Mouse (Mus musculus) heart, embryonic 16.5 days (tissue): ENCODE results near the gene Tsnax. TPM values are rescaled to one million over a fixed set of nuclear protein-coding genes. Genes with fewer than 3 reads are reported as not detected.

Experiments
- ATAC-seq: fragments of 200-750 bp; cut with Nextera tagmentation; replicated peaks from 2 replicates; pipeline ENCODE4 v1.8.0; 2017; ENCODE audit warnings: moderate number of reproducible peaks; ENCODE audit not compliant: insufficient read depth, low FRiP score; ENCODE audit errors: extremely low read depth
- H3K27ac ChIP-seq: fragments of 300-500 bp; sonication (generic); 2 replicates; pipeline ENCODE4 v1.5.1; 2014; ENCODE audit warnings: mild to moderate bottlenecking, low read length, control low read depth, moderate library complexity
- H3K27me3 ChIP-seq: fragments of 300-500 bp; sonication (generic); 2 replicates; pipeline ENCODE4 v1.6.1; 2014; ENCODE audit warnings: low read length, mixed read lengths; ENCODE audit not compliant: control insufficient read depth, insufficient read depth
- H3K36me3 ChIP-seq: fragments of 300-500 bp; sonication (generic); 2 replicates; pipeline ENCODE4 v1.6.1; 2014; ENCODE audit not compliant: control insufficient read depth, insufficient read depth
- H3K4me1 ChIP-seq: fragments of 300-500 bp; sonication (generic); 2 replicates; pipeline ENCODE4 v1.6.1; 2014; ENCODE audit warnings: low read length, mixed read lengths; ENCODE audit not compliant: control insufficient read depth, insufficient read depth
- H3K4me2 ChIP-seq: fragments of 300-500 bp; sonication (generic); 2 replicates; pipeline ENCODE4 v1.6.1; 2014; ENCODE audit warnings: low read depth, mild to moderate bottlenecking, control low read depth, low read length
- H3K4me3 ChIP-seq: fragments of 300-500 bp; sonication (generic); 2 replicates; pipeline ENCODE4 v1.5.1; 2014; ENCODE audit warnings: mild to moderate bottlenecking, control low read depth, low read length
- H3K9ac ChIP-seq: fragments of 300-500 bp; sonication (generic); 2 replicates; pipeline ENCODE4 v1.6.1; 2014; ENCODE audit warnings: low read length, control low read depth
- H3K9me3 ChIP-seq: fragments of 300-500 bp; sonication (generic); replicated peaks from 2 replicates; pipeline ENCODE4 v1.6.1; 2016; ENCODE audit warnings: low read length; ENCODE audit not compliant: control insufficient read depth
- WGBS: fragments of 180-500 bp; shearing (Covaris S2); extraction: QIAGEN DNeasy Blood & Tissue Kit; methylation state at CpG from one replicate; pipeline ENCODE4 v1.1.7; 2014; 5-methylcytosine and 5-hydroxymethylcytosine counted together
- polyA plus RNA-seq: library from polyadenylated mRNA; unstranded; fragments of >200 nt; fragmentation: Nextera tagmentation; extraction: Ambion mirVana; gene quantifications from 2 replicates; pipeline ENCODE4 v1.2.1, GENCODE M21; 2015

Tsnax gene
- polyA plus RNA-seq, 1 experiment from 2014 or later, result 98.2 TPM

DNA sequence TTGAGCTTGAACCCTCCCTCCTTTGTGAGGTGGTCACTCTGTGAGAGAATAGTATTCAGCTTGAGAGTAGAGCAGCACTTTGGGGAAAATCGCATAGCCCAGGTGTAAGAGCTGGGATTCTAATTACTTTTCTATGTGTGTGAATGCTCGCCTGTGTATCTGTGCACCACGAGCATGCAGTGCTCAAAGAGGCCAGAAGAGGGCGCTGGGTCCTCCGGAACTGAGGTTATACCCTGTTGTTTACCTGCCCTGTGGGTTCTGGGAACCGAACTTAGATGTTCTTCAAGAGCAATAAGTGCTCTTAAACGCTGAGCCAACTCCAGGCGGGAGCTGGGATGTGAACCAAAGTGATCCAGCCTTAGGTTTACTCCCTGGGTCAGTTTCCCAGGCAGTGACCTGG is 32.0 kb upstream of the Tsnax start:
- Histone ChIP-seq H3K4me2 (no peak overlapping the region), H3K9me3 (peaks cover 5% of the 10 kb centered on the region; the same call in 1 of the 2 replicates), H3K4me1 (no peaks in the 10 kb centered on the region), H3K27ac (no peak overlapping the region), H3K36me3 (no peaks in the 10 kb centered on the region), H3K27me3 (no peaks in the 10 kb centered on the region), H3K4me3 (no peak overlapping the region), H3K9ac (no peak overlapping the region)
- 78% methylated on average over 8 of the region's 8 CpGs for WGBS
- ATAC-seq, result no peak

DNA sequence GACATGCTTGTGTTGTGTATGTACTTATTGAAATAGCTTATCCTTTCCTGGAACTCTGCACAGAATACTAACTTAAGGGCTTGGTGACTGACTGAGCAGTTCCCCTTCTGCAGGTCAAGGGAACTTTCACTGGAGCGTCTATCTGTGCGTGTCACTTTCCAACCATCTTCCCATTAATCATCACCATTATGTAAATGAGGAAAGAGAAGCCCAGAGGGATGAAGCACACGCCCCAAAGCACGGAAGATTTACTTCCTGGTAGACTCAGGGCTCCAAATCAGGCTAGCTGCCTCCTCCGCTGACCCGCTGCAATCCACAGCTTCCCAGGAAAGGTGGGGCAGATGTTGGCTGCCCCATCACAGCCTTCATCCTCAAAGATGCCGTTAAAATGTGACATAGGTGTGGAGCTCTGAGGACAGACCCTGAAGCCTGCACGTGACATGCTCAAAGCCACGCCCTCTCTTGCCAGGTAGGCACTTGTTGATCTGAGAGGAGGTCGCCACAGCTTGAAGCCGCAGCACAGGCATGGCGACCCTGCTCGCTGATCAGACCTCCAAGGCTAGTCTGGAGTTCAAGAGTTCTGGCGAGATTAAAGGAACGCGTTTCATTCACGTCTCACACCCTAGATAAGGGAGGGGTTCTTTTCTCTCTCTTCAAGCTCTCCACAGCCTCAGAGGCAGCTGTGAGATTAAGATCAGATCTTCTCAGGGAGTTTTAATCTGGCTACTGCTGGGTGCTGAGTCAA is 21.7 kb upstream of the Tsnax start:
- Histone ChIP-seq H3K27me3 (no peaks in the 10 kb centered on the region), H3K4me1 (peaks cover 16% of the 10 kb centered on the region), H3K9ac (peak overlapping the region; percentile 57), H3K36me3 (no peaks in the 10 kb centered on the region), H3K4me2 (peak overlapping the region; percentile 74), H3K4me3 (peak overlapping the region; percentile 47), H3K9me3 (no peaks in the 10 kb centered on the region), H3K27ac (0 out of 2 replicates have a peak overlapping the region, but pooled peaks have one; percentile 16)
- ATAC-seq, result 0 out of 2 replicates have a peak, but pooled peaks have one; percentile 14
- WGBS, result 11% methylated on average over 17 of the region's 17 CpGs

DNA sequence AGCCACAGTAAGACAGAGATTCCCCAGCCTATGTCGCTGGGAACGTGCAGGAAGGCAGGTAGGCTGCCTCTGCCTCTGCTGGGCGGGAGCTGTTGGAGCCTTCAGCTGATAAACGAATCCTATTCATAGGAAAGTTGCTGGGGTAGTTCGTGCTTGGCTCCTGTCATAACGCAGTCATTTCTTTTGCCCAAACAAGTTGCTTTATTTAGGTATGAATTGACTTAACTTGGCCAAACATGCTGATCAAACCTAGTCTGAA is 21.2 kb upstream of the Tsnax start:
- H3K9me3 ChIP-seq, result no peaks in the 10 kb centered on the region
- H3K27ac ChIP-seq, result peak overlapping the region; percentile 31; the same call in 1 of the 2 replicates
- WGBS, result 15% methylated on average over 6 of the region's 6 CpGs
- H3K9ac ChIP-seq, result peak overlapping the region; percentile 57
- H3K4me1 ChIP-seq, result peaks cover 16% of the 10 kb centered on the region
- 0 out of 2 replicates have a peak, but pooled peaks have one; percentile 32 for ATAC-seq
- peak overlapping the region; percentile 47 for H3K4me3 ChIP-seq
- H3K27me3 ChIP-seq, result no peaks in the 10 kb centered on the region
- peak overlapping the region; percentile 74 for H3K4me2 ChIP-seq
- H3K36me3 ChIP-seq, result no peaks in the 10 kb centered on the region

DNA sequence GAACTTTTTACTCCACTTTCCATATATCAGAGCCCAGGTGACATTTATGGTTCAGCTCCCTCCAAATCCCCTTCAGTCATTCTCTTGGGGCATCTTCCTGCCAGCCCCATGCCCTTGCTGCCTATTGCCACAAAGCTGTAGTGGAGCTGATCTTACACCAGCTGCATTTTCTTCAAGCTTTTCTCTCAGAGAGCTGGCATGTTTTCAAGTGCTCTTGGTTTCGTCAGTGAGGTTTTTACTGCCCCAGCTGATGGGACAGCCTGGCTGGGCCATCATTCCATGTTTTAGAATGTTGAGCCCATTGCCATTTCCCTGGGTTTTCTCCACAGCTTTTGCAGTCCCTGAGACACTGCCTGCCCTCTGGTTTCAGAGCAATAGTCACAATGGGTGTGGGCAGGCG is 17.0 kb upstream of the Tsnax start:
- Histone ChIP-seq H3K9ac (no peak overlapping the region), H3K4me2 (no peak overlapping the region), H3K36me3 (no peaks in the 10 kb centered on the region), H3K4me1 (peaks cover 15% of the 10 kb centered on the region), H3K27ac (no peak overlapping the region), H3K9me3 (peaks cover 5% of the 10 kb centered on the region; the same call in 1 of the 2 replicates), H3K4me3 (no peak overlapping the region), H3K27me3 (no peaks in the 10 kb centered on the region)
- WGBS, result 62% methylated on average over 2 of the region's 2 CpGs
- no peak for ATAC-seq

DNA sequence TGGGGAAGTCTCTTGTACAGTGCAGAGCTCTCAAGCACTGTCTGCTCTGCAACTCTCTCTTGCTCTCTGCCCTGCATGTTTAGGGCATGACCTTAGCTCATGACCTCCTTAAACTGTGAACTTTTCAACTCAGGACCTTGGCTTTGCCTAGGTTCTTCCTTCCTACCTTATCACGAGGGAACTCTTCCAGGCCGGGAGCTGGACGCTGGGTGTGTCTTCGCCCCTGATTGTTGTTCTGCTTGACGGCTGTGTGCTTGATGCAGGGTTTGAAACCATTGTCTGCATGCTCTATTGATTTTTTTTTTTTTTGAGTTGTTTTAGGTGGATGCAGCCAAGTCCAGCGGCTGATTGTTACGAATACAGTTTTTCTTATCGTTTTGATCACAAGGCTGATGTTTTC is 11.3 kb downstream of the Tsnax start:
- Histone ChIP-seq H3K4me1 (no peaks in the 10 kb centered on the region), H3K27me3 (no peaks in the 10 kb centered on the region), H3K9ac (no peak overlapping the region), H3K4me3 (no peak overlapping the region), H3K4me2 (no peak overlapping the region), H3K36me3 (peaks cover 27% of the 10 kb centered on the region), H3K9me3 (no peaks in the 10 kb centered on the region), H3K27ac (no peak overlapping the region)
- WGBS, result 75% methylated on average over 8 of the region's 8 CpGs
- no peak for ATAC-seq

DNA sequence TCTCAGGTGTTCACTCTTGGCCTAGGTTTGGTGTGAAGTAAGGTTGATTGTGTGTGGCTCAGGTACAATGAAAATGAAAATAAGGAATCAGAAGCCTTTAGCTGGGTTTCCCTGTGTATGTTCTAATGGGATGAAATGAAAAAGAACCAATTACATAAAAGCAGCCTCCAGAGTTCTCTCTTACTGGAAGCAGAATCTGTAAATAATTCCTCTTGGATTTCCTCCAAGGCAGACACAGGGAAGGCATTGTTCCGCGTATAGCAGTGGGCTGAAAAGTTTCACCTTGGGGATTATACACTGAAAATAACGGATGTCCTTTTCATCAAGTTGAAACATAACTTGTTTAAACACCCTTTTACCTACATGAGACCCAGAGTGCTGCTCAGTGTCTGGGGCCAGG is 14.4 kb downstream of the Tsnax start:
- no peak for ATAC-seq
- Histone ChIP-seq H3K27me3 (no peaks in the 10 kb centered on the region), H3K27ac (0 out of 2 replicates have a peak overlapping the region, but pooled peaks have one; percentile 44), H3K36me3 (peaks cover 37% of the 10 kb centered on the region), H3K9me3 (no peaks in the 10 kb centered on the region), H3K4me3 (no peak overlapping the region), H3K4me2 (no peak overlapping the region), H3K9ac (no peak overlapping the region), H3K4me1 (no peaks in the 10 kb centered on the region)
- 63% methylated on average over 3 of the region's 3 CpGs for WGBS

DNA sequence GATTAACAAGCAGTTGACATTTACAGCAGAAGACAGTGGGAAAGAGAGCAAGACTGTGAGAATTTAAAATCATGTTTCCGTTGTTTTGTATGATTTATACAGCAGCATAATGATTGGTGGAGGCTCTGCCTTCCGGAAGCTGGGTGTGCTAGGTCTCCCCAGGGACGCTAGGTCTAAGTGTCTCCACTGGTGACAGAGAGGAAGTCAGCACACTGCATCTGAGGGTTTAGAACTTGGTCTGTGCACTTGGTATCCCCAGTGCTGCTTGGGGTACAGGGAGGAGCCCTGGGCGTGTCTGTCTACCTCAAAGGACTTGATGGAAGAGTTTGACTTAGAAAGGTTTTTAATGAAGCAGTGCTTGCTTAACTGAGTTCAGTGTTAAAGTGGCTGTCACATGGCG is 16.0 kb downstream of the Tsnax start:
- ATAC-seq, result no peak
- WGBS, result 86% methylated on average over 5 of the region's 5 CpGs

DNA sequence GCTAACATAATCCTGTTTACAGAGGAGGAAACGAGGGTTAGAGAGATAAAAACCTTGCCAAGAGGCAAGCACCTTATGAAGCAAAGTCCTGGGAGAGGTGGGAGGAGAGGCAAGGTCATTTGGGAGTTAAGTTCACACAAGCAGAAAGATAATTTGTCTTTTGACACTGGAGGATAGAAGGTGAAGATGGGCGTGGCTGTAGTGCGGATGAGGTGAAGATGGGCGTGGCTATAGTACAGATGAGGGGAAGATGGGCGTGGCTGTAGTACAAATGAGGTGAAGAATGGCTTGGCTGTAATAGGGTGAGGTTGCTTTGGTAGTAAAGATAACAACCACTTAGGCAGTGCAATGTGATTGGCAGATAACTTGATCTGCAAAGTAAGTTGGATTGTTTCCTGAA is 18.5 kb downstream of the Tsnax start:
- Histone ChIP-seq H3K4me2 (no peak overlapping the region), H3K9ac (no peak overlapping the region), H3K27me3 (no peaks in the 10 kb centered on the region), H3K9me3 (no peaks in the 10 kb centered on the region), H3K4me3 (no peak overlapping the region), H3K4me1 (no peaks in the 10 kb centered on the region), H3K36me3 (peaks cover 25% of the 10 kb centered on the region), H3K27ac (no peak overlapping the region)
- WGBS, result 74% methylated on average over 5 of the region's 5 CpGs
- no peak for ATAC-seq

More for the DNA sequence above, 16.0 kb downstream of the Tsnax start:
- H3K27me3 ChIP-seq, result no peaks in the 10 kb centered on the region
- H3K9ac ChIP-seq, result no peak overlapping the region
- H3K27ac ChIP-seq, result no peak overlapping the region
- H3K4me2 ChIP-seq, result no peak overlapping the region
- H3K36me3 ChIP-seq, result peaks cover 36% of the 10 kb centered on the region
- H3K4me1 ChIP-seq, result no peaks in the 10 kb centered on the region
- H3K9me3 ChIP-seq, result no peaks in the 10 kb centered on the region
- H3K4me3 ChIP-seq, result no peak overlapping the region

DNA sequence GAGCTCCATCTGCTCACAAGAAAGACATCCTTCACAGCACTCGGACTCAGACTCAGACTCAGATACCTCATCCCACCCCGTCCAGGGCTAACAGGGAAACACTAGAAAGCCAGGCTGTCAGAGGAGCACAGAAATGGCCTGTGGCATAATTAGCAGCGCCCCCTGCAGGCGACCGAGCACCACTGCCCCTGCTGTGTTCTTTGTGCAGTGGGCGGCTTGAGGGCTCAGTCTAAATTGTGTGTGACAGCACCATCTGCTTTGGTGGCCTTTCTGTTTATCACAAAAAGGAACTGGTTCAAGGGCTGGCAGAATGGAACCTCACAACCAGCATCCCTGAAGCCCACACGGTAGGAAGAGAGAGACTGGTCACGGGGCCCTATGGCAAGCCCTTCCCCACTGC is 21.9 kb downstream of the Tsnax start:
- Histone ChIP-seq H3K9me3 (no peaks in the 10 kb centered on the region), H3K36me3 (peaks cover 10% of the 10 kb centered on the region), H3K4me1 (no peaks in the 10 kb centered on the region), H3K4me2 (no peak overlapping the region), H3K27me3 (no peaks in the 10 kb centered on the region), H3K4me3 (no peak overlapping the region), H3K27ac (no peak overlapping the region), H3K9ac (no peak overlapping the region)
- 43% methylated on average over 8 of the region's 8 CpGs for WGBS
- ATAC-seq, result no peak
